Mouse (Mus musculus) midbrain, embryonic 11.5 days (tissue): ENCODE measurements around the gene Snx10. TPM values are rescaled to one million over a fixed set of nuclear protein-coding genes. Genes with fewer than 3 reads are reported as not detected.
A peak's percentile ranks its signal among the peaks of the same experiment; 100 is the strongest.

Source experiments
- ATAC-seq: fragments of 200-750 bp; cut with Nextera tagmentation; 2 replicates; pipeline ENCODE4 v1.8.0; 2017; ENCODE audit warnings: moderate TSS enrichment, moderate library complexity; ENCODE audit not compliant: low FRiP score
- DNase-seq: peaks from one replicate; pipeline ENCODE4 v3.0.0; 2015; ENCODE audit warnings: low spot score; ENCODE audit errors: missing footprints
- H3K27ac ChIP-seq: fragments of 300-500 bp; sonication (generic); 2 replicates; pipeline ENCODE4 v1.5.1; 2014; ENCODE audit warnings: low read depth, low read length
- H3K27me3 ChIP-seq: fragments of 300-500 bp; sonication (generic); 2 replicates; pipeline ENCODE4 v1.6.1; 2014; ENCODE audit warnings: mild to moderate bottlenecking, low read length, moderate library complexity, mixed read lengths; ENCODE audit not compliant: control insufficient read depth, insufficient read depth
- H3K36me3 ChIP-seq: fragments of 300-500 bp; sonication (generic); 2 replicates; pipeline ENCODE4 v1.6.1; 2014; ENCODE audit warnings: mild to moderate bottlenecking, low read length, moderate library complexity, mixed read lengths; ENCODE audit not compliant: control insufficient read depth, insufficient read depth
- H3K4me1 ChIP-seq: fragments of 300-500 bp; sonication (generic); 2 replicates; pipeline ENCODE4 v1.6.1; 2014; ENCODE audit warnings: low read length; ENCODE audit not compliant: control insufficient read depth, insufficient read depth
- H3K4me2 ChIP-seq: fragments of 300-500 bp; sonication (generic); 2 replicates; pipeline ENCODE4 v1.6.1; 2014; ENCODE audit warnings: mild to moderate bottlenecking, moderate library complexity
- H3K4me3 ChIP-seq: fragments of 300-500 bp; sonication (generic); 2 replicates; pipeline ENCODE4 v1.5.1; 2014; ENCODE audit warnings: low read depth, low read length
- H3K9ac ChIP-seq: fragments of 300-500 bp; sonication (generic); 2 replicates; pipeline ENCODE4 v1.6.1; 2014; ENCODE audit warnings: low read length
- H3K9me3 ChIP-seq: fragments of 300-500 bp; sonication (generic); 2 replicates; pipeline ENCODE4 v1.6.1; 2016; ENCODE audit warnings: low read length; ENCODE audit not compliant: control insufficient read depth
- WGBS: fragments of 180-500 bp; shearing (Covaris S2); extraction: QIAGEN DNeasy Blood & Tissue Kit; methylation state at CpG from one replicate; pipeline ENCODE4 v1.1.7; 2014; 5-methylcytosine and 5-hydroxymethylcytosine counted together
- polyA plus RNA-seq: library from polyadenylated mRNA; unstranded; fragments of >200 nt; fragmentation: Nextera tagmentation; extraction: Ambion mirVana; gene quantifications from 2 replicates; pipeline ENCODE4 v1.2.1, GENCODE M21; 2014

The Snx10 gene
- polyA plus RNA-seq, 1 experiment from 2014 or later = 52.0 TPM

DNA sequence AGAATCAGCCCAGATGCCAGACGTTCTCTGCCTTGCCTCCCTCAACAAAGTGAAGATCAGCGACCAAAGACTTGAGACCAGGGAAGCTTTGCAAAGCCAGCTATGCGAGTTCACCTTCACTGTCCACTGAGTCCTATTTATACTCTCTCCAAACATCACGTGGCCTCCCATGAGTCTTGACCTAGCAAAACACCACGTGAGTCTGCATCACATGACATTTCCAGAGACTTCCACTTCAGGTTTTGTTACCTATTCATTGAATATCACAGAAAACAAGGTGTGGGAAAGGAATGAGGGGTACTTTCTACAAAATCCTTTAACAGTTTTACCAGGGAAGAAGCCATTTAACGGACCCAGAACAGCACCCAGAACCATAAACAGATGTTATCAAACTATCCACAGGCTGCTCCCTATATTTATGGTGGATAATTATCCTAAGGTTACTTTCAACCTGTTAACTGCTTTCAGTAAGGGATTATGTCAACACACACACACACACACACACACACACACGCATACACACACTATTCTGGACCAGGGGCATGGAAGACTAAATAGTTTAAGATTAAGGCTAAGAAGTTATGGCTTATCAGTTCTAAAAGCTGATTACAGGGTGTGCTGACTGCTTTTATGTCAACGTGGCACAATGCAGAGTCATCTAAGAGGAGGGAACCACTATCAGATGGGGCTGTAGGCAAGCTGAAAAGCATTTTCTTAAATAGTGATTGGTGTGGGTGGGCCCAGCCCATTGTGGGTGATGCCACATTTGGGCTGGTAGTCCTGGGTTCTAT, 26.2 kb upstream of the Snx10 start:
- DNase-seq (peak; percentile 79), ATAC-seq (no peak)
- 79% methylated on average over 8 of the region's 8 CpGs for WGBS
- H3K4me2 ChIP-seq = no peak overlapping the region
- H3K4me3 ChIP-seq = no peak overlapping the region
- H3K36me3 ChIP-seq = no peaks in the 10 kb centered on the region
- H3K9me3 ChIP-seq = no peaks in the 10 kb centered on the region
- no peak overlapping the region for H3K9ac ChIP-seq
- no peak overlapping the region for H3K27ac ChIP-seq
- no peaks in the 10 kb centered on the region for H3K4me1 ChIP-seq
- no peaks in the 10 kb centered on the region for H3K27me3 ChIP-seq

- no peak overlapping the region for H3K4me3 ChIP-seq
- no peaks in the 10 kb centered on the region for H3K36me3 ChIP-seq
- no peaks in the 10 kb centered on the region for H3K4me1 ChIP-seq
- 69% methylated on average over 1 of the region's 1 CpGs for WGBS
- no peaks in the 10 kb centered on the region for H3K27me3 ChIP-seq
- H3K27ac ChIP-seq = no peak overlapping the region
- DNase-seq (no peak), ATAC-seq (no peak)
- H3K9me3 ChIP-seq = no peaks in the 10 kb centered on the region
- no peak overlapping the region for H3K9ac ChIP-seq
- no peak overlapping the region for H3K4me2 ChIP-seq
Observed at GRCm38 (mm10) chr6:51505671-51506070, 18.0 kb upstream of the Snx10 start.

GRCm38 (mm10) chr6:51507556-51507955, 16.1 kb upstream of the Snx10 start:
- DNase-seq = no peak
- H3K27ac ChIP-seq = no peak overlapping the region
- no peak overlapping the region for H3K4me3 ChIP-seq
- H3K36me3 ChIP-seq = no peaks in the 10 kb centered on the region
- no peaks in the 10 kb centered on the region for H3K4me1 ChIP-seq
- WGBS = 65% methylated on average over 2 of the region's 2 CpGs
- no peak for ATAC-seq
- H3K9me3 ChIP-seq = no peaks in the 10 kb centered on the region
- H3K4me2 ChIP-seq = no peak overlapping the region
- no peak overlapping the region for H3K9ac ChIP-seq
- H3K27me3 ChIP-seq = no peaks in the 10 kb centered on the region

- peak overlapping the region; percentile 39 for H3K9ac ChIP-seq
- H3K36me3 ChIP-seq = no peaks in the 10 kb centered on the region
- H3K27me3 ChIP-seq = no peaks in the 10 kb centered on the region
- no peak for ATAC-seq
- peak overlapping the region; percentile 6; the same call in 1 of the 2 replicates for H3K4me3 ChIP-seq
- H3K9me3 ChIP-seq = no peaks in the 10 kb centered on the region
- DNase-seq = peak; percentile 96
- H3K4me2 ChIP-seq = peak overlapping the region; percentile 37; the same call in 1 of the 2 replicates
- H3K4me1 ChIP-seq = no peaks in the 10 kb centered on the region
- H3K27ac ChIP-seq = no peak overlapping the region
- WGBS = 32% methylated on average over 18 of the region's 18 CpGs
Observed at GRCm38 (mm10) chr6:51508750-51509648, 14.7 kb upstream of the Snx10 start.

DNA sequence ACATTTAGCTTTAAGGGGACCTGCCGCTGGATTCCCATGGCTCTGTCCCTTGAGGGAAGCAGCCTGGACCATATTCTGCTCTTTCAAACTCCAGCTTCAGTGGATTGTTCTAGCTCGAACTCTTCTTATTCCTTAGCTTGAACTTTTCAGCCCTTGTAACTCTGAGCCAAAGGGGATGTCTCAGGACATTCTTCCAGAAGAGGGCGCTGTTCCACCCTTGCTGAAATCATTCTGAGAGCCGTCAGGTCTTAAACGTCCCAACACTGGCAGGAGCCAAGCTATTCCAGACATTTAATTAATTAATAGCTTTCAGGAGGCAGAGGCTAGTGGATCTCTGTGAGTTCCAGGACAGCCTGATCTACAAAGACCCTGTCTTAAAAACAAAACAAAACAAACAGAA, 13.6 kb upstream of the Snx10 start:
- DNase-seq (no peak), ATAC-seq (no peak)
- Histone ChIP-seq H3K4me1 (no peaks in the 10 kb centered on the region), H3K4me3 (no peak overlapping the region), H3K9me3 (no peaks in the 10 kb centered on the region), H3K27me3 (no peaks in the 10 kb centered on the region), H3K36me3 (no peaks in the 10 kb centered on the region), H3K27ac (no peak overlapping the region), H3K9ac (no peak overlapping the region), H3K4me2 (no peak overlapping the region)
- WGBS = 34% methylated on average over 5 of the region's 5 CpGs

DNA sequence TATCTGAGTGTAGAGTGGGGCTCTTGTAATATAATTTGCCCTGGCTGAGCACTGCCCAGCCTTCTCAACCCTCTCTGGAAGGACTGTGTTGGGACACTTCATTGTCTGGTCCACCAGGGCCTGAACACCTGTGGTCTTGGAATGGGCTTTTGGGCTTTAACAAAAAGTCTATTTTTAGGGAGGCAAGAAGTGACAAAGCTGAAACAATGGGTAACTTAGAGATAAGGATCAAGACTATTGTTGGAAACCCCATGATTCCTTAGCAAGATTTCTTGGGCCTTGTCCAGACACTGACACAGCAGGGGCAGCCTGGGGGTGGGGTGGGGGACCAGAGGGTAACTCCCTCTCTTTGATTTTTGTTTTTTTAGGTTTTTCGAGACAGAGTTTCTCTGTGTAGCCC, 12.8 kb upstream of the Snx10 start:
- Histone ChIP-seq H3K27me3 (no peaks in the 10 kb centered on the region), H3K9me3 (no peaks in the 10 kb centered on the region), H3K4me3 (no peak overlapping the region), H3K27ac (no peak overlapping the region), H3K4me2 (no peak overlapping the region), H3K36me3 (no peaks in the 10 kb centered on the region), H3K9ac (no peak overlapping the region), H3K4me1 (no peaks in the 10 kb centered on the region)
- DNase-seq (no peak), ATAC-seq (no peak)
- 35% methylated on average over 1 of the region's 1 CpGs for WGBS

DNA sequence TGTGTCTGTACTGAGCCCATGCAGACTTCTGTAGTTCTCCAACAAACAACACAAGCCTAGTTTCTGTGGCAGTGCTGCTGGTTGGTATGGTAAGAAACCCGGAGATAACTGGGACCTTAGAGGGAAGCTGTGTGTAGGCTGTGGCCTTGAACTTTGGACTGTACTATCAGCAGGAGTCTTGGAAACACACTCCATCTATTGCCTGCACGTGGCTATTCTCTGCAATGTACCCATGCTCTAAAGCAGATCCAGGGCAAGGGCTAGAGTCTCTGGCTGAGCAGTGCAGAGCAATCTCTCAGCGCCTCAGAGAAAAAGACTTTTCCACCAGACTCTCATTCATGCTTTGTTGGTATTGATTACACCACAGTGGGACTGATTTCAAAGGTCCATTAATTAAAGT, 10.0 kb upstream of the Snx10 start:
- Histone ChIP-seq H3K27ac (no peak overlapping the region), H3K4me3 (no peak overlapping the region), H3K4me2 (no peak overlapping the region), H3K9ac (no peak overlapping the region), H3K36me3 (no peaks in the 10 kb centered on the region), H3K27me3 (no peaks in the 10 kb centered on the region), H3K9me3 (no peaks in the 10 kb centered on the region), H3K4me1 (no peaks in the 10 kb centered on the region)
- ATAC-seq (no peak), DNase-seq (no peak)
- WGBS = 85% methylated on average over 3 of the region's 3 CpGs

DNA sequence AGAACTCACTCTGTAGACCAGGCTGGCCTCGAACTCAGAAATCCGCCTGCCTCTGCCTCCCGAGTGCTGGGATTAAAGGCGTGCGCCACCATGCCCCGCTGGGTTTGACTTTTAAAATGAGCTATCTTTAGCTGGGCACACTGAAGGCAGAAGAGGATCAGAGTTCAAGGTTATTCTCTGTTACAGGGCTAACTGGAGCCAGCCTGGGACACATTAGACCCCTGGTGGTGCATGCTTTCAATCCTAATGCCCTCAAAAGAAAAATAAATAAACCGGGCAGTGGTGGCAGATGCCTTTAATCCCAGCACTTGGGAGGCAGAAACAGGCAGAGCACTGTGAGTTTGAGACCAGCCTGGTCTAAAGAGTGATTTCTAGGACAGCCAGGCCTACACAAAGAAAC, 8.8 kb upstream of the Snx10 start:
- Histone ChIP-seq H3K4me3 (no peak overlapping the region), H3K4me1 (no peaks in the 10 kb centered on the region), H3K9ac (no peak overlapping the region), H3K27me3 (no peaks in the 10 kb centered on the region), H3K9me3 (no peaks in the 10 kb centered on the region), H3K4me2 (no peak overlapping the region), H3K36me3 (no peaks in the 10 kb centered on the region), H3K27ac (no peak overlapping the region)
- DNase-seq (no peak), ATAC-seq (no peak)
- WGBS = 91% methylated on average over 7 of the region's 7 CpGs

DNA sequence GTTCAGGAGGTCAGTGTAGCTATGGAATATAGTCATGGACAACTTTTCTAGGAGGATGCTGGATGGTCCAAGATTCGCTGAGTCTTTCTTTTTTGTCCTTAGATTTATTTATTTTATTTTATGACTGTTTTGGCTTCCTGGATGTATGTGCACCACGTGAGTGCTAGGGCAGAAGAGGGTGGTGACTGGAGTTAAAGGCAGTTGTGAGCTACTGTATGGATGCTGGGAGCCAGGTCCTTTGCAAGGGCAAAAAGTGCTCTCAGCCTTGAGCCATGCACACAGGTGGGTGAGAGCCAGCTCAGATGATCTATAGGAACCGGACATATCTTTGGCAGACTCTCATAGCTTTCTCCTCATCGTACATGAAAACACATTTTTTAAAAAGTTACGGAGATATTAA, 391 bp upstream of the Snx10 start:
- Histone ChIP-seq H3K9me3 (no peaks in the 10 kb centered on the region), H3K4me3 (peak overlapping the region; percentile 74), H3K36me3 (no peaks in the 10 kb centered on the region), H3K27ac (no peak overlapping the region), H3K4me2 (peak overlapping the region; percentile 75), H3K4me1 (peaks cover 6% of the 10 kb centered on the region), H3K27me3 (no peaks in the 10 kb centered on the region), H3K9ac (peak overlapping the region; percentile 87)
- ATAC-seq = peak; percentile 47
- no peak for DNase-seq
- 25% methylated on average over 5 of the region's 5 CpGs for WGBS
